Mouse (Mus musculus): ENCODE measurements around the gene Ldlrad1. TPM values are rescaled to one million over a fixed set of nuclear protein-coding genes. Genes with fewer than 3 reads are reported as not detected.
A peak's percentile ranks its signal among the peaks of the same experiment; 100 is the strongest.

Gene Ldlrad1
- total and polyA plus RNA-seq, 2 experiments from 2014 or later = not detected

GRCm38 (mm10) chr4:107167798-107168197, 41.2 kb upstream of the Ldlrad1 start:
- TF ChIP-seq CTCF (IDR thresholded peaks at IDR 0.05; ENCODE audit: low read depth) (no peak), EP300 (IDR thresholded peaks at IDR 0.05; ENCODE audit: low read depth) (no peak)
- Histone ChIP-seq H3K9ac (replicated peaks; ENCODE audit: low read depth, low read length) (no peak overlapping the region), H3K27me3 (ENCODE audit: control insufficient read depth, insufficient read depth, low read length) (no peaks in the 10 kb centered on the region), H3K4me1 (ENCODE audit: control insufficient read depth, insufficient read depth) (no peaks in the 10 kb centered on the region), H3K9me3 (replicated peaks; ENCODE audit: control insufficient read depth, low read length) (no peaks in the 10 kb centered on the region), H3K4me3 (ENCODE audit: low read depth, low read length) (no peak overlapping the region), H3K4me2 (ENCODE audit: low read depth, low read length) (no peak overlapping the region), H3K27ac (ENCODE audit: low read depth) (no peak overlapping the region), H3K36me3 (replicated peaks; ENCODE audit: control insufficient read depth, insufficient read depth, low read length) (peaks cover 24% of the 10 kb centered on the region)
- 76% methylated on average over 5 of the region's 5 CpGs for WGBS
- DNase-seq (ENCODE audit: low spot score) (no peak), ATAC-seq (ENCODE audit: insufficient read depth, low read depth) (no peak)

- H3K9me3 ChIP-seq (replicated peaks; ENCODE audit: control insufficient read depth, low read length) = no peaks in the 10 kb centered on the region
- no peak for TF ChIP-seq EP300 (IDR thresholded peaks at IDR 0.05; ENCODE audit: low read depth)
- TF ChIP-seq CTCF (IDR thresholded peaks at IDR 0.05; ENCODE audit: low read depth) = no peak
- WGBS = 32% methylated on average over 11 of the region's 11 CpGs
- peak overlapping the region; percentile 95 for H3K27ac ChIP-seq (ENCODE audit: low read depth)
- H3K36me3 ChIP-seq (replicated peaks; ENCODE audit: control insufficient read depth, insufficient read depth, low read length) = peaks cover 28% of the 10 kb centered on the region
- DNase-seq (ENCODE audit: low spot score) (no peak), ATAC-seq (ENCODE audit: insufficient read depth, low read depth) (no peak)
- H3K4me1 ChIP-seq (ENCODE audit: control insufficient read depth, insufficient read depth) = peaks cover 26% of the 10 kb centered on the region
- peak overlapping the region; percentile 91 for H3K9ac ChIP-seq (replicated peaks; ENCODE audit: low read depth, low read length)
- H3K27me3 ChIP-seq (ENCODE audit: control insufficient read depth, insufficient read depth, low read length) = no peaks in the 10 kb centered on the region
- peak overlapping the region; percentile 88 for H3K4me2 ChIP-seq (ENCODE audit: low read depth, low read length)
- peak overlapping the region; percentile 97 for H3K4me3 ChIP-seq (ENCODE audit: low read depth, low read length)
These were observed 31.5 kb upstream of the Ldlrad1 start for GRCm38 (mm10) chr4:107177506-107177905.

- peak within 1 kb of the TSS; percentile 95 for H3K27ac ChIP-seq (ENCODE audit: low read depth)
- under 1% methylated on average over 49 of the region's 49 CpGs for WGBS
- ATAC-seq (ENCODE audit: insufficient read depth, low read depth) = peak; percentile 94
These were observed 30.7 kb upstream of the Ldlrad1 start, which contains the start of gene Tmem59 for GRCm38 (mm10) chr4:107178182-107178829. Tmem59 (plus strand) TSS chr4:107178399.

GRCm38 (mm10) chr4:107178830-107179490, 30.0 kb upstream of the Ldlrad1 start, which contains the start of gene Tceanc2:
Tceanc2 (minus strand) TSS chr4:107179116.
- peak within 1 kb of the TSS; percentile 88 for H3K4me2 ChIP-seq (ENCODE audit: low read depth, low read length)
- H3K9ac ChIP-seq (replicated peaks; ENCODE audit: low read depth, low read length) = peak within 1 kb of the TSS; percentile 91
- peaks cover 26% of the 10 kb centered on the region for H3K4me1 ChIP-seq (ENCODE audit: control insufficient read depth, insufficient read depth)
- peak within 1 kb of the TSS; percentile 95 for H3K27ac ChIP-seq (ENCODE audit: low read depth)
- no peak for TF ChIP-seq EP300 (IDR thresholded peaks at IDR 0.05; ENCODE audit: low read depth)
- TF ChIP-seq CTCF (IDR thresholded peaks at IDR 0.05; ENCODE audit: low read depth) = no peak; the same call in 1 of the 2 replicates
- H3K27me3 ChIP-seq (ENCODE audit: control insufficient read depth, insufficient read depth, low read length) = no peaks in the 10 kb centered on the region
- peak within 1 kb of the TSS; percentile 97 for H3K4me3 ChIP-seq (ENCODE audit: low read depth, low read length)
- ATAC-seq (ENCODE audit: insufficient read depth, low read depth) (peak; percentile 37), DNase-seq (ENCODE audit: low spot score) (peak; percentile 38)
- no peaks in the 10 kb centered on the region for H3K9me3 ChIP-seq (replicated peaks; ENCODE audit: control insufficient read depth, low read length)
- H3K36me3 ChIP-seq (replicated peaks; ENCODE audit: control insufficient read depth, insufficient read depth, low read length) = peaks cover 13% of the 10 kb centered on the region
- WGBS = under 1% methylated on average over 47 of the region's 47 CpGs

More at GRCm38 (mm10) chr4:107178182-107178829, 30.7 kb upstream of the Ldlrad1 start, which contains the start of gene Tmem59:
- Histone ChIP-seq H3K4me1 (ENCODE audit: control insufficient read depth, insufficient read depth) (peaks cover 26% of the 10 kb centered on the region), H3K9me3 (replicated peaks; ENCODE audit: control insufficient read depth, low read length) (no peaks in the 10 kb centered on the region), H3K9ac (replicated peaks; ENCODE audit: low read depth, low read length) (peak within 1 kb of the TSS; percentile 91), H3K4me3 (ENCODE audit: low read depth, low read length) (peak within 1 kb of the TSS; percentile 97), H3K27me3 (ENCODE audit: control insufficient read depth, insufficient read depth, low read length) (no peaks in the 10 kb centered on the region), H3K4me2 (ENCODE audit: low read depth, low read length) (peak within 1 kb of the TSS; percentile 88), H3K36me3 (replicated peaks; ENCODE audit: control insufficient read depth, insufficient read depth, low read length) (peaks cover 20% of the 10 kb centered on the region)
- TF ChIP-seq EP300 (IDR thresholded peaks at IDR 0.05; ENCODE audit: low read depth) (no peak), CTCF (IDR thresholded peaks at IDR 0.05; ENCODE audit: low read depth) (no peak)
- DNase-seq (ENCODE audit: low spot score) = peak; percentile 97

- Histone ChIP-seq H3K9ac (replicated peaks; ENCODE audit: low read depth, low read length) (peak overlapping the region; percentile 91), H3K27me3 (ENCODE audit: control insufficient read depth, insufficient read depth, low read length) (no peaks in the 10 kb centered on the region), H3K4me3 (ENCODE audit: low read depth, low read length) (peak overlapping the region; percentile 97), H3K36me3 (replicated peaks; ENCODE audit: control insufficient read depth, insufficient read depth, low read length) (peaks cover 8% of the 10 kb centered on the region), H3K9me3 (replicated peaks; ENCODE audit: control insufficient read depth, low read length) (no peaks in the 10 kb centered on the region), H3K27ac (ENCODE audit: low read depth) (peak overlapping the region; percentile 95), H3K4me2 (ENCODE audit: low read depth, low read length) (peak overlapping the region; percentile 88), H3K4me1 (ENCODE audit: control insufficient read depth, insufficient read depth) (peaks cover 26% of the 10 kb centered on the region)
- TF ChIP-seq CTCF (IDR thresholded peaks at IDR 0.05; ENCODE audit: low read depth) = no peak
- DNase-seq (ENCODE audit: low spot score) (no peak), ATAC-seq (ENCODE audit: insufficient read depth, low read depth) (no peak)
- 4% methylated on average over 8 of the region's 8 CpGs for WGBS
These were observed 29.4 kb upstream of the Ldlrad1 start for GRCm38 (mm10) chr4:107179561-107179960.
